Mouse (Mus musculus) limb, embryonic 12.5 days (tissue): ENCODE measurements around the gene Tgif1. TPM values are rescaled to one million over a fixed set of nuclear protein-coding genes. Genes with fewer than 3 reads are reported as not detected.

ENCODE experiments used
- ATAC-seq: fragments of 200-750 bp; cut with Nextera tagmentation; 2 replicates; pipeline ENCODE4 v1.8.0; 2017; ENCODE audit warnings: low read depth, moderate TSS enrichment; ENCODE audit not compliant: insufficient number of reproducible peaks, insufficient read depth, low FRiP score, low TSS enrichment
- H3K27ac ChIP-seq: fragments of 300-500 bp; sonication (generic); 2 replicates; pipeline ENCODE4 v1.5.1; 2016; ENCODE audit warnings: mild to moderate bottlenecking, moderate library complexity
- H3K27me3 ChIP-seq: fragments of 300-500 bp; sonication (generic); 2 replicates; pipeline ENCODE4 v1.6.1; 2016; ENCODE audit warnings: mild to moderate bottlenecking, moderate library complexity
- H3K36me3 ChIP-seq: fragments of 300-500 bp; sonication (generic); 2 replicates; pipeline ENCODE4 v1.6.1; 2016; ENCODE audit warnings: mild to moderate bottlenecking, moderate library complexity
- H3K4me1 ChIP-seq: fragments of 300-500 bp; sonication (generic); replicated peaks from 2 replicates; pipeline ENCODE4 v1.6.1; 2016
- H3K4me2 ChIP-seq: fragments of 300-500 bp; sonication (generic); 2 replicates; pipeline ENCODE4 v1.6.1; 2016; ENCODE audit warnings: mild to moderate bottlenecking, moderate library complexity
- H3K4me3 ChIP-seq: fragments of 300-500 bp; sonication (generic); replicated peaks from 2 replicates; pipeline ENCODE4 v1.5.1; 2016; ENCODE audit warnings: mild to moderate bottlenecking
- H3K9ac ChIP-seq: fragments of 300-500 bp; sonication (generic); replicated peaks from 2 replicates; pipeline ENCODE4 v1.6.1; 2016; ENCODE audit warnings: mild to moderate bottlenecking, moderate library complexity
- H3K9me3 ChIP-seq: fragments of 300-500 bp; sonication (generic); 2 replicates; pipeline ENCODE4 v1.6.1; 2016; ENCODE audit warnings: mild to moderate bottlenecking, moderate library complexity
- WGBS: fragments of 180-500 bp; shearing (Covaris S2); methylation state at CpG from one replicate; pipeline ENCODE4 v1.1.7; 2016; 5-methylcytosine and 5-hydroxymethylcytosine counted together
- microRNA counts: library from miRNA; unstranded; fragments of <30 nt; microRNA quantifications from one replicate; lab custom pipeline; 2017
- microRNA-seq: library from miRNA; unstranded; fragments of <30 nt; microRNA quantifications from one replicate; pipeline ENCODE4, GENCODE M21; 2017
- polyA plus RNA-seq: library from polyadenylated mRNA; unstranded; fragments of >200 nt; fragmentation: Nextera tagmentation; extraction: Ambion mirVana; gene quantifications from 2 replicates; pipeline ENCODE4 v1.2.1, GENCODE M21; 2016

Gene Tgif1
- polyA plus RNA-seq, 1 experiment from 2014 or later = 130 TPM

GRCm38 (mm10) chr17:70802022-70802421, 51.3 kb downstream of the Tgif1 start:
- Histone ChIP-seq H3K4me3 (no peak overlapping the region), H3K4me1 (no peaks in the 10 kb centered on the region), H3K4me2 (no peak overlapping the region), H3K27ac (no peak overlapping the region), H3K27me3 (no peaks in the 10 kb centered on the region), H3K9ac (no peak overlapping the region), H3K36me3 (no peaks in the 10 kb centered on the region), H3K9me3 (no peaks in the 10 kb centered on the region)
- no peak for ATAC-seq
- 82% methylated on average over 14 of the region's 14 CpGs for WGBS

- Histone ChIP-seq H3K9ac (no peak overlapping the region), H3K4me2 (no peak overlapping the region), H3K9me3 (no peaks in the 10 kb centered on the region), H3K36me3 (no peaks in the 10 kb centered on the region), H3K27me3 (no peaks in the 10 kb centered on the region), H3K27ac (no peak overlapping the region), H3K4me1 (no peaks in the 10 kb centered on the region; the same call in 1 of the 2 replicates), H3K4me3 (no peak overlapping the region)
- ATAC-seq = no peak
- WGBS = 81% methylated on average over 4 of the region's 4 CpGs
These were observed 54.1 kb downstream of the Tgif1 start for GRCm38 (mm10) chr17:70799266-70799665.

GRCm38 (mm10) chr17:70797773-70798045, 55.6 kb downstream of the Tgif1 start:
- H3K27ac ChIP-seq = no peak overlapping the region
- H3K27me3 ChIP-seq = no peaks in the 10 kb centered on the region
- no peak overlapping the region for H3K4me3 ChIP-seq
- no peak overlapping the region for H3K4me2 ChIP-seq
- WGBS = 71% methylated on average over 1 of the region's 1 CpGs
- H3K9me3 ChIP-seq = no peaks in the 10 kb centered on the region
- no peak for ATAC-seq
- H3K9ac ChIP-seq = no peak overlapping the region
- no peaks in the 10 kb centered on the region; the same call in 1 of the 2 replicates for H3K4me1 ChIP-seq
- no peaks in the 10 kb centered on the region for H3K36me3 ChIP-seq

DNA sequence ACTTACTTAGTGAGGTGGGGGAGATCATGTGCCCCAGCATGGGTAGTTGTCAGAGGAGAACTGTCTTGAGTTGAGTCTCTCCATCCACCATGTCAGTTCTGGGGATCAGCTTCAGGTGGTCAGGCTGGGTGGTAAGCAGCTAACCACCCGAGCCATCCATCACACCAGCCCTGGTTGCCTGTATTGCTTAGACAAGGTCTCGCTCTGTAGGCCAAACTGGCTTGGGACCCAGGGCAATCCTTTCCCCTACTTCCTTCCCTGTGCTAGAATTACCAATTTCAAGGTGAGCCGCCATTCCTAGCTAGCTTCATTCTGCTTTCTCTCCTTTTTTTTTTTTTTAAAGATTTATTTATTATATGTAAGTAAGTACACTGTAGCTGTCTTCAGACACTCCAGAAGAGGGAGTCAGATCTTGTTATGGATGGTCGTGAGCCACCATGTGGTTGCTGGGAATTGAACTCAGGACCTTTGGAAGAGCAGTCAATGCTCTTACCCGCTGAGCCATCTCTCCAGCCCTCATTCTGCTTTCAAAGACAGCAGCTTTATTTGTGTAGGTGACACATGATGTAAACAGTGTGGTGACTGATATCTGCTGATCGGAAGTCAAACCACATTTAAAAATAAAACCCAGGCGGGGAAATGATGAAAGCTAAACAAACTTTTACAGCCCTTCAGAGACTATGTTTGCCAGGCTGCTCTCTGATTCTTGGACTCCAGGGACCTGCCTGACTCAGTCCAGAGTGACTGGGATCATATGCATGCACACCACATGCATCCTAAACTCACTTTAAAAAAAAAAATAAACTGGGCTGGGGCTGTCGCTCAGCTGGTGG, 56.2 kb downstream of the Tgif1 start:
- no peaks in the 10 kb centered on the region; the same call in 1 of the 2 replicates for H3K4me1 ChIP-seq
- WGBS = 72% methylated on average over 8 of the region's 8 CpGs
- H3K4me2 ChIP-seq = no peak overlapping the region
- no peaks in the 10 kb centered on the region for H3K9me3 ChIP-seq
- H3K4me3 ChIP-seq = no peak overlapping the region
- no peak for ATAC-seq
- H3K9ac ChIP-seq = no peak overlapping the region
- H3K27ac ChIP-seq = no peak overlapping the region
- no peaks in the 10 kb centered on the region for H3K27me3 ChIP-seq
- no peaks in the 10 kb centered on the region for H3K36me3 ChIP-seq

DNA sequence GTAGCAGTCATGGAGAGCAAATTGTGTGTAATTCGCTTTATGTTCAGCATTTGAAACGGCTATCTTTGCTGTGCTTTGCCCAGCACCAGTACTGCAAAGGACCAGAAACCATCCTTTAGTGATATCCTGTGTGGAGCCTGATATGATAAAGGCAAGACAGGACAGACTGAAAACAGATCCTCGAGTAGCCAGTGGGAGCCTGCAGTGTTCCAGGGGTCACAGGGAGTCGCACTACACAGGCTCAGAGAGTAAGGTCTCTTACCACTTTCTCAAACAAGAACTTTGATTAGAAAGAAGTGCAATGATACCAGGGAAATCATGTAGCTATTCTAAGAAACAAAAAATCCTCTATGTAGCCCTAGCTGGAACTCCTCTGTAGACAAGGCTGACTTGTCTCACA, 58.1 kb downstream of the Tgif1 start:
- Histone ChIP-seq H3K4me1 (no peaks in the 10 kb centered on the region; the same call in 1 of the 2 replicates), H3K27me3 (no peaks in the 10 kb centered on the region), H3K9me3 (no peaks in the 10 kb centered on the region), H3K4me2 (no peak overlapping the region), H3K27ac (no peak overlapping the region), H3K9ac (no peak overlapping the region), H3K36me3 (no peaks in the 10 kb centered on the region), H3K4me3 (no peak overlapping the region)
- WGBS = 78% methylated on average over 4 of the region's 4 CpGs
- no peak for ATAC-seq

DNA sequence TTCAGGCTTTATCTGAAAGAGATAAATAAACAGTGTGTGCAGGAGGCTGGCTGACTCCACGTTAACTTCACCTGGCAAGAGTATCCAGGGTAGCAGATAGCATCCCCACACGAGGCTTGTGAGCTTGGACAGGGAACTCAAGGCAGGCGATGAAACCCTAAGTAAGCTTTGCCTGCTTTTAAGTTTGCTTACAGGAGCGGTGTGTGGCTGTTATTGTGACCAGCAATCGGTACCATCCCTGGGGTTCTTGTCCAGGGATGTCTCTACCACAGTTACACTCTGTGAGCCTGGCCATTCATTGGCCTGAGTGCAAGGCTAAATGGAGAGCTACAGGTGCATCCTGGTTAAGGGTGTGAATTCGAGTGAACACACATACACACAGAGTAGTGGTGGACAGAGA, 58.6 kb downstream of the Tgif1 start:
- Histone ChIP-seq H3K4me1 (no peaks in the 10 kb centered on the region; the same call in 1 of the 2 replicates), H3K27me3 (no peaks in the 10 kb centered on the region), H3K36me3 (no peaks in the 10 kb centered on the region), H3K9me3 (no peaks in the 10 kb centered on the region), H3K9ac (no peak overlapping the region), H3K27ac (peak overlapping the region; percentile 64; the same call in 1 of the 2 replicates), H3K4me3 (no peak overlapping the region), H3K4me2 (0 out of 2 replicates have a peak overlapping the region, but pooled peaks have one; percentile 10)
- 65% methylated on average over 6 of the region's 6 CpGs for WGBS
- ATAC-seq = no peak

GRCm38 (mm10) chr17:70794291-70794690, 59.1 kb downstream of the Tgif1 start:
- Histone ChIP-seq H3K4me3 (no peak overlapping the region), H3K4me1 (no peaks in the 10 kb centered on the region; the same call in 1 of the 2 replicates), H3K36me3 (no peaks in the 10 kb centered on the region), H3K9ac (no peak overlapping the region), H3K4me2 (0 out of 2 replicates have a peak overlapping the region, but pooled peaks have one; percentile 10), H3K9me3 (no peaks in the 10 kb centered on the region), H3K27me3 (no peaks in the 10 kb centered on the region), H3K27ac (peak overlapping the region; percentile 64; the same call in 1 of the 2 replicates)
- 32% methylated on average over 7 of the region's 7 CpGs for WGBS
- ATAC-seq = peak; percentile 63

MicroRNAs encoded within 50 kb of the gene (microRNA counts, 519-probe panel; counts per million panel counts)
- not detected for microRNA mmu-miR-1195 (lab: Ali Mortazavi, UCI)

Small RNA genes within 50 kb of the gene (microRNA-seq; reads per million reads assigned to microRNA genes)
- gene Mir1195 = not detected

Other genes starting within 250 kb of the Tgif1 start
- gene Myom1, start 149.1 kb upstream of the Tgif1 start, polyA plus RNA-seq = 7.6 and 8.6 TPM in 2 replicates
- 586 and 602 TPM in 2 replicates for gene Myl12a, start 149.3 kb upstream of the Tgif1 start, polyA plus RNA-seq